Mouse (Mus musculus): ENCODE measurements at regions not wholly inside any gene's neighbourhood (a gene's known extent, or its start where the extent isn't known, plus 50 kb on each side); places are given as distances from the start of the nearest gene placed in this dataset.

DNA sequence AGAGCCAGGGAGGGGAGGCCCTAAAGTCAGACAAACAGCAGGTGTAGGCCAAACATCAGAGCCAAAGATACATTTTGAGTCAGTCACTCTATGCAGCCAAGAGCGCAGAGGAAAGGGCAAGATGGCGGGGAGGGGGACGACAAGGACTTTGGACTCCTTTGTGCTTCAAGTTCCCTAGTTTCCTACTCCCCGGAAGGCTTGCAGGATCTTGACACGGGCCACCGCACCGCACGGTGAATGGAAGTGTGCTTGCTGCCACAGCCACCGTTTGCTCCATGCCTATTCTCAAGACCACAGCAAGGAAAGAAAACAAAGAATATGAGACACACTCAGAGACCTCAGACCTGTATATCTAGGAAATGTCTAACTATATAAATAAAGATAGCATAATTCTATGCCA is 86.8 kb upstream of the Slc45a1 start:
- TF ChIP-seq CTCF (conservative IDR thresholded peaks at IDR 0.05; ENCODE audit: low read length) (no peak), NANOG (IDR thresholded peaks at IDR 0.05; ENCODE audit: borderline replicate concordance, low read length) (no peak)

Data from E14TG2a.4 (cell line).